In the genomic region with DNA sequence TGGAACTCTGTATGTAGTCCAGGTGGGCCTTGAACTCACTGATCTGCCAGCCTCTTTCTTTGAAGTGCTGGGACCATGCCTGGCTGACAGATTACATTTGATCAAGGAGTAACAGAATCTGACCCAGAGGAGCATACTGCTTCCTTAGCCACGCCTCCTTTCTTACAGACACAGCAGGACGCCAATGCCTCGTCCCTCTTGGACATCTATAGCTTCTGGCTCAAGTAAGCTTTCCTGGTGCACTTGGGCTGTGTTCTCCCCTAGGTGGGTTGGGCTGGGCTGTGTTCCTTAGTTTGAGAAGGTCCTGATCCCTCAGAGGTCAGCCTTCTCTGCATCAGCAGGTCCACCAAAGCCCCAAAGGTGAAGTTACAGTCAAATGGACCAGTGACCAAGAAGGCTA, we compare ENCODE assay signal across 18 mouse cellular contexts. TPM values are rescaled to one million over a fixed set of nuclear protein-coding genes. Genes with fewer than 3 reads are reported as not detected.
"Had no signal": no experiment of that assay in that cellular context is flagged by ENCODE, and none has a peak within 500 bp of the region (broad histone marks: within the 10 kb centered on the region; RNA-seq: fewer than 3 reads in every experiment).

No protein-coding gene starts in this region.

- H3K4me2 ChIP-seq: limb, embryonic 15.5 days; lung, embryonic 15.5 days; midbrain, embryonic 11.5 days; midbrain, embryonic 15.5 days; neural tube, embryonic 13.5 days had no signal

- H3K9me3 ChIP-seq: limb, embryonic 15.5 days; lung, embryonic 15.5 days; megakaryocyte, embryonic 14.5 days; midbrain, embryonic 15.5 days; neural tube, embryonic 13.5 days had no signal

- H3K9ac ChIP-seq: limb, embryonic 15.5 days; lung, embryonic 15.5 days; midbrain, embryonic 15.5 days; neural tube, embryonic 13.5 days had no signal

- H3K4me3 ChIP-seq: limb, embryonic 15.5 days; lung, embryonic 15.5 days; neural tube, embryonic 13.5 days had no signal

- H3K27me3 ChIP-seq: limb, embryonic 15.5 days; lung, embryonic 15.5 days; megakaryocyte, embryonic 14.5 days; midbrain, embryonic 15.5 days; neural tube, embryonic 13.5 days had no signal

- H3K27ac ChIP-seq: kidney, postnatal 0 days; limb, embryonic 15.5 days; lung, embryonic 15.5 days; macrophage; midbrain, embryonic 15.5 days; neural tube, embryonic 13.5 days had no signal

- DNase-seq: kidney, adult 9 months; kidney, postnatal 36 days; layer of hippocampus, adult 9-11 months; layer of hippocampus, postnatal 36 days; lung, postnatal 14 days; retina, postnatal 1 day; right cerebral cortex, postnatal 4 days; spleen, adult 18-20 months; thymus, postnatal 4 days had no signal

- ATAC-seq: midbrain, embryonic 15.5 days had no signal

RNA-seq across cellular contexts. Expression of a gene that starts 53.2 kb away (rescaled TPM):
- polyA plus RNA-seq: lung, embryonic 15.5 days; macrophage; midbrain, embryonic 11.5 days; neural tube, embryonic 13.5 days; stomach, embryonic 14.5 days had no signal
